Mouse (Mus musculus) lung, postnatal 0 days (tissue): ENCODE data around the gene Arhgap10.

Source experiments
- CTCF ChIP-seq: IDR thresholded peaks from 2 replicates; pipeline ENCODE4 v1.5.1; 2016; ENCODE audit warnings: antibody characterized with exemption, mild to moderate bottlenecking
- EP300 ChIP-seq: IDR thresholded peaks from 2 replicates; pipeline ENCODE4 v1.6.1; 2016; ENCODE audit warnings: antibody characterized with exemption, mild to moderate bottlenecking, control low read depth

- TF ChIP-seq CTCF (no peak), EP300 (no peak)
Measured at GRCm38 (mm10) chr8:77445642-77446041, 72.1 kb downstream of the Arhgap10 start.
